In the genomic region with DNA sequence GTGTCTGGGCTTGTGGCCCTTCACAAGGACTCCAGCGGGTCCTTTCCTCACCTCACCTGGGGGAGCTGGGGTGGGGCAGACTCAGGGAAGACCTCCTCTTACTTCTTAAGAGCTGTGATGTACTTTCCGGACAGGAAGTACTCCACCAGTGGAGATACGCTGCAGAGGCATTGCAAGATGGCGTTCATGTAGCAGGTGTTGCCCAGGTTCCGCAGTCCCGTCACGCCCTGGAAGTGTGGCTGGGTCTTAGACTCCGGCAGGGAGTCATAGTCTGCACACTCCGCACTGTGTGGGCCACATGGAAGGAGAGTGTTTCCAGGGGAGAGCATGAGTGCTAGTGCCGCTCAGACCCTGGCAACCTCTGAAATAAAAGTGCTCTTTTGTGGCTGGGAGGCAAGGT, we compare ENCODE assay signal across 15 mouse cellular contexts. TPM values are rescaled to one million over a fixed set of nuclear protein-coding genes. Genes with fewer than 3 reads are reported as not detected.
"Had no signal": no experiment of that assay in that cellular context is flagged by ENCODE, and none has a peak within 500 bp of the region (broad histone marks: within the 10 kb centered on the region; RNA-seq: fewer than 3 reads in every experiment).

No protein-coding gene starts in this region.

- H3K4me3 ChIP-seq: midbrain, embryonic 10.5 days; midbrain, embryonic 12.5 days; midbrain, embryonic 15.5 days; neural tube, embryonic 12.5 days; stomach, embryonic 15.5 days had no signal

- H3K27me3 ChIP-seq: midbrain, embryonic 12.5 days; midbrain, embryonic 15.5 days; neural tube, embryonic 12.5 days; stomach, embryonic 15.5 days had no signal

- H3K36me3 ChIP-seq: midbrain, embryonic 10.5 days; midbrain, embryonic 12.5 days; midbrain, embryonic 15.5 days; neural tube, embryonic 12.5 days; stomach, embryonic 15.5 days had no signal

- H3K27ac ChIP-seq: midbrain, embryonic 10.5 days; midbrain, embryonic 12.5 days; midbrain, embryonic 15.5 days; neural tube, embryonic 12.5 days; stomach, embryonic 15.5 days; stomach, postnatal 0 days had no signal

- ATAC-seq: midbrain, embryonic 15.5 days had no signal

- DNase-seq: lung, adult 18-20 months; lung, embryonic 14.5 days; lung, postnatal 10 days; lung, postnatal 4 days; right cerebral cortex, postnatal 14 days; thymus, adult 18-20 months; thymus, postnatal 14 days; thymus, postnatal 36 days had no signal

- H3K4me1 ChIP-seq: midbrain, embryonic 12.5 days; midbrain, embryonic 15.5 days; neural tube, embryonic 12.5 days; stomach, embryonic 15.5 days had no signal

RNA-seq across cellular contexts. Expression of a gene that starts 3.0 kb away (rescaled TPM):
- total RNA-seq: neutrophil, adult 5-6 weeks had no signal
